Mouse (Mus musculus) ES-E14 (cell line): ENCODE measurements around the gene Rin2. TPM values are rescaled to one million over a fixed set of nuclear protein-coding genes. Genes with fewer than 3 reads are reported as not detected.

Experiments used
- DNase-seq: peaks from one replicate; pipeline ENCODE4 v3.0.0-alpha.2; 2013; ENCODE audit warnings: low read depth, low spot score
- H3K27ac ChIP-seq: 2 replicates; pipeline ENCODE4 v1.5.1; 2012; ENCODE audit warnings: low read depth, mild to moderate bottlenecking, low read length, moderate library complexity, mixed read lengths; ENCODE audit not compliant: poor library complexity, insufficient read depth, severe bottlenecking
- H3K36me3 ChIP-seq: 2 replicates; pipeline ENCODE4 v1.6.1; 2012; ENCODE audit warnings: mild to moderate bottlenecking, low read length, moderate library complexity, mixed read lengths; ENCODE audit not compliant: control insufficient read depth, poor library complexity, insufficient read depth, severe bottlenecking
- H3K4me1 ChIP-seq, 2 experiments: fragments of 150-350 bp in 1 of 2; sonication (generic) in 1 of 2; 2 replicates each; pipeline ENCODE4 v1.6.1; 2012; ENCODE audit warnings: low read length in 2 of 2, mild to moderate bottlenecking in 1 of 2, mixed read lengths in 1 of 2; ENCODE audit not compliant: control insufficient read depth in 2 of 2, insufficient read depth in 2 of 2, poor library complexity in 1 of 2
- H3K4me3 ChIP-seq, 2 experiments: fragments of 150-350 bp in 1 of 2; sonication (generic) in 1 of 2; 2 replicates each; pipeline ENCODE4 v1.5.1; 2012; ENCODE audit warnings: low read length in 2 of 2, low read depth in 1 of 2, mild to moderate bottlenecking in 1 of 2, mixed read lengths in 1 of 2; ENCODE audit not compliant: insufficient read depth in 1 of 2, poor library complexity in 1 of 2, severe bottlenecking in 1 of 2
- H3K9ac ChIP-seq: 2 replicates; pipeline ENCODE4 v1.6.1; 2012; ENCODE audit warnings: low read depth, mild to moderate bottlenecking, low read length, mixed read lengths; ENCODE audit not compliant: poor library complexity, insufficient read depth, severe bottlenecking
- H3K9me3 ChIP-seq: fragments of 150-350 bp; sonication (generic); 2 replicates; pipeline ENCODE4 v1.6.1; 2012; ENCODE audit warnings: low read depth, mild to moderate bottlenecking, low read length; ENCODE audit not compliant: control insufficient read depth, insufficient read depth
- CHD2 ChIP-seq: IDR thresholded peaks from 2 replicates; pipeline ENCODE4 v1.6.1; 2014; ENCODE audit warnings: mild to moderate bottlenecking, low read depth, low read length, inconsistent platforms
- HCFC1 ChIP-seq: IDR thresholded peaks from 2 replicates; pipeline ENCODE4 v1.6.1; 2012; ENCODE audit warnings: low read length, inconsistent platforms, borderline replicate concordance; ENCODE audit not compliant: insufficient read depth
- MAFK ChIP-seq: IDR thresholded peaks from 2 replicates; pipeline ENCODE4 v1.6.1; 2014; ENCODE audit warnings: mild to moderate bottlenecking, low read depth, low read length, inconsistent platforms; ENCODE audit not compliant: insufficient read depth
- ZC3H11A ChIP-seq: IDR thresholded peaks from 2 replicates; pipeline ENCODE4 v1.6.1; 2012; ENCODE audit warnings: low read depth, mild to moderate bottlenecking, inconsistent platforms, low read length, borderline replicate concordance
- ZNF384 ChIP-seq: IDR thresholded peaks from 2 replicates; pipeline ENCODE4 v1.6.1; 2012; ENCODE audit warnings: low read depth, low read length, inconsistent platforms
- in situ Hi-C, 2 experiments: fragments of 600-800 bp; cut with MboI; formaldehyde crosslinking; loops; one replicate each; pipeline ENCODE4 v1.15.1; 2025; ENCODE audit warnings: low sequenced_read_pairs in 2 of 2, inconsistent platforms in 1 of 2; ENCODE audit not compliant: unreplicated experiment in 2 of 2
- total RNA-seq: library from RNA; depleted of rRNA; stranded (reverse); fragments of 300-350 nt; gene quantifications from 2 replicates; pipeline ENCODE4 v1.2.3, GENCODE M21; 2012

Rin2 gene
- total RNA-seq, 1 experiment: 3.7 TPM

- H3K4me1 ChIP-seq: no peaks in the 10 kb centered on the region
- DNase-seq: no peak
- no peak overlapping the region for H3K9ac ChIP-seq
- H3K4me3 ChIP-seq: no peak overlapping the region
- in situ Hi-C loops: no loop called here
- no peak overlapping the region for H3K27ac ChIP-seq
- H3K36me3 ChIP-seq: no peaks in the 10 kb centered on the region
- no peaks in the 10 kb centered on the region for H3K9me3 ChIP-seq
- TF ChIP-seq ZC3H11A: no peak
- TF ChIP-seq CHD2: no peak
- no peak for TF ChIP-seq ZNF384
- TF ChIP-seq HCFC1: no peak
- TF ChIP-seq MAFK: no peak
Observed at GRCm38 (mm10) chr2:145838675-145839074, 163.7 kb downstream of the Rin2 start.

GRCm38 (mm10) chr2:145839565-145840315 is 164.7 kb downstream of the Rin2 start:
- H3K27ac ChIP-seq: no peak overlapping the region
- in situ Hi-C loops: no loop called here
- H3K36me3 ChIP-seq: no peaks in the 10 kb centered on the region

GRCm38 (mm10) chr2:145840320-145840719 is 165.3 kb downstream of the Rin2 start:
- Histone ChIP-seq H3K4me3 (no peak overlapping the region), H3K9me3 (no peaks in the 10 kb centered on the region), H3K27ac (no peak overlapping the region), H3K9ac (no peak overlapping the region), H3K4me1 (no peaks in the 10 kb centered on the region), H3K36me3 (no peaks in the 10 kb centered on the region)
- in situ Hi-C loops: no loop called here
- TF ChIP-seq ZC3H11A (no peak), MAFK (no peak), ZNF384 (no peak), CHD2 (no peak), HCFC1 (no peak)
- no peak for DNase-seq

More at GRCm38 (mm10) chr2:145839565-145840315, 164.7 kb downstream of the Rin2 start:
- no peaks in the 10 kb centered on the region for H3K9me3 ChIP-seq
- no peak for DNase-seq
- H3K4me3 ChIP-seq: no peak overlapping the region
- no peak for TF ChIP-seq CHD2
- TF ChIP-seq MAFK: no peak
- TF ChIP-seq ZNF384: no peak
- TF ChIP-seq ZC3H11A: no peak
- TF ChIP-seq HCFC1: no peak
- no peak overlapping the region for H3K9ac ChIP-seq
- no peaks in the 10 kb centered on the region for H3K4me1 ChIP-seq

- DNase-seq: no peak
- H3K36me3 ChIP-seq: no peaks in the 10 kb centered on the region
- in situ Hi-C loops: no loop called here
- no peak overlapping the region for H3K27ac ChIP-seq
- H3K9me3 ChIP-seq: no peaks in the 10 kb centered on the region
- H3K4me3 ChIP-seq: no peak overlapping the region
- no peaks in the 10 kb centered on the region for H3K4me1 ChIP-seq
- no peak for TF ChIP-seq ZNF384
- TF ChIP-seq MAFK: no peak
- no peak for TF ChIP-seq ZC3H11A
- no peak for TF ChIP-seq CHD2
- TF ChIP-seq HCFC1: no peak
- no peak overlapping the region for H3K9ac ChIP-seq
Observed at GRCm38 (mm10) chr2:145840910-145841870, 166.2 kb downstream of the Rin2 start.
